Mouse (Mus musculus) midbrain, embryonic 11.5 days (tissue): ENCODE data around the gene 2810408A11Rik. TPM values are rescaled to one million over a fixed set of nuclear protein-coding genes. Genes with fewer than 3 reads are reported as not detected.

ENCODE experiments used
- ATAC-seq: fragments of 200-750 bp; cut with Nextera tagmentation; 2 replicates; pipeline ENCODE4 v1.8.0; 2017; ENCODE audit warnings: moderate TSS enrichment, moderate library complexity; ENCODE audit not compliant: low FRiP score
- DNase-seq: peaks from one replicate; pipeline ENCODE4 v3.0.0; 2015; ENCODE audit warnings: low spot score; ENCODE audit errors: missing footprints
- H3K27ac ChIP-seq: fragments of 300-500 bp; sonication (generic); 2 replicates; pipeline ENCODE4 v1.5.1; 2014; ENCODE audit warnings: low read depth, low read length
- H3K27me3 ChIP-seq: fragments of 300-500 bp; sonication (generic); 2 replicates; pipeline ENCODE4 v1.6.1; 2014; ENCODE audit warnings: mild to moderate bottlenecking, low read length, moderate library complexity, mixed read lengths; ENCODE audit not compliant: control insufficient read depth, insufficient read depth
- H3K36me3 ChIP-seq: fragments of 300-500 bp; sonication (generic); 2 replicates; pipeline ENCODE4 v1.6.1; 2014; ENCODE audit warnings: mild to moderate bottlenecking, low read length, moderate library complexity, mixed read lengths; ENCODE audit not compliant: control insufficient read depth, insufficient read depth
- H3K4me1 ChIP-seq: fragments of 300-500 bp; sonication (generic); 2 replicates; pipeline ENCODE4 v1.6.1; 2014; ENCODE audit warnings: low read length; ENCODE audit not compliant: control insufficient read depth, insufficient read depth
- H3K4me2 ChIP-seq: fragments of 300-500 bp; sonication (generic); 2 replicates; pipeline ENCODE4 v1.6.1; 2014; ENCODE audit warnings: mild to moderate bottlenecking, moderate library complexity
- H3K4me3 ChIP-seq: fragments of 300-500 bp; sonication (generic); 2 replicates; pipeline ENCODE4 v1.5.1; 2014; ENCODE audit warnings: low read depth, low read length
- H3K9ac ChIP-seq: fragments of 300-500 bp; sonication (generic); 2 replicates; pipeline ENCODE4 v1.6.1; 2014; ENCODE audit warnings: low read length
- H3K9me3 ChIP-seq: fragments of 300-500 bp; sonication (generic); 2 replicates; pipeline ENCODE4 v1.6.1; 2016; ENCODE audit warnings: low read length; ENCODE audit not compliant: control insufficient read depth
- WGBS: fragments of 180-500 bp; shearing (Covaris S2); extraction: QIAGEN DNeasy Blood & Tissue Kit; methylation state at CpG from one replicate; pipeline ENCODE4 v1.1.7; 2014; 5-methylcytosine and 5-hydroxymethylcytosine counted together
- microRNA-seq: library from miRNA; unstranded; fragments of <30 nt; microRNA quantifications from one replicate; pipeline ENCODE4, GENCODE M21; 2017
- polyA plus RNA-seq: library from polyadenylated mRNA; unstranded; fragments of >200 nt; fragmentation: Nextera tagmentation; extraction: Ambion mirVana; gene quantifications from 2 replicates; pipeline ENCODE4 v1.2.1, GENCODE M21; 2014

The 2810408A11Rik gene
- polyA plus RNA-seq, 1 experiment from 2014 or later: 17.8 TPM

- H3K9me3 ChIP-seq: no peaks in the 10 kb centered on the region
- DNase-seq: no peak
- H3K27me3 ChIP-seq: peaks cover 13% of the 10 kb centered on the region
- H3K27ac ChIP-seq: no peak overlapping the region
- no peak for ATAC-seq
- H3K4me1 ChIP-seq: no peaks in the 10 kb centered on the region
- H3K9ac ChIP-seq: no peak overlapping the region
- no peak overlapping the region for H3K4me3 ChIP-seq
- 85% methylated on average over 10 of the region's 10 CpGs for WGBS
- no peak overlapping the region for H3K4me2 ChIP-seq
- peaks cover 2% of the 10 kb centered on the region; the same call in 1 of the 2 replicates for H3K36me3 ChIP-seq
These were observed 46.1 kb downstream of the 2810408A11Rik start for GRCm38 (mm10) chr11:69854680-69855079.

GRCm38 (mm10) chr11:69853994-69854393 lies 46.8 kb downstream of the 2810408A11Rik start:
- H3K4me1 ChIP-seq: no peaks in the 10 kb centered on the region
- H3K27me3 ChIP-seq: peaks cover 13% of the 10 kb centered on the region
- H3K27ac ChIP-seq: no peak overlapping the region
- 81% methylated on average over 7 of the region's 7 CpGs for WGBS
- H3K9ac ChIP-seq: no peak overlapping the region
- DNase-seq (no peak), ATAC-seq (no peak)
- no peaks in the 10 kb centered on the region for H3K9me3 ChIP-seq
- no peak overlapping the region for H3K4me2 ChIP-seq
- H3K4me3 ChIP-seq: no peak overlapping the region
- peaks cover 2% of the 10 kb centered on the region; the same call in 1 of the 2 replicates for H3K36me3 ChIP-seq

GRCm38 (mm10) chr11:69850754-69851153 lies 50.0 kb downstream of the 2810408A11Rik start:
- no peak overlapping the region for H3K27ac ChIP-seq
- no peak overlapping the region for H3K4me3 ChIP-seq
- peaks cover 2% of the 10 kb centered on the region; the same call in 1 of the 2 replicates for H3K36me3 ChIP-seq
- H3K27me3 ChIP-seq: peaks cover 2% of the 10 kb centered on the region; the same call in 1 of the 2 replicates
- H3K4me2 ChIP-seq: no peak overlapping the region
- no peak overlapping the region for H3K9ac ChIP-seq
- no peak for ATAC-seq
- 80% methylated on average over 8 of the region's 8 CpGs for WGBS
- DNase-seq: no peak
- no peaks in the 10 kb centered on the region for H3K9me3 ChIP-seq
- peaks cover 10% of the 10 kb centered on the region; the same call in 1 of the 2 replicates for H3K4me1 ChIP-seq

GRCm38 (mm10) chr11:69849884-69850283 lies 50.9 kb downstream of the 2810408A11Rik start:
- 92% methylated on average over 15 of the region's 15 CpGs for WGBS
- Histone ChIP-seq H3K27ac (no peak overlapping the region), H3K4me2 (no peak overlapping the region), H3K36me3 (peaks cover 2% of the 10 kb centered on the region; the same call in 1 of the 2 replicates), H3K4me1 (peaks cover 16% of the 10 kb centered on the region; the same call in 1 of the 2 replicates), H3K4me3 (no peak overlapping the region), H3K9me3 (no peaks in the 10 kb centered on the region), H3K9ac (no peak overlapping the region), H3K27me3 (no peaks in the 10 kb centered on the region)
- DNase-seq: no peak
- no peak for ATAC-seq

GRCm38 (mm10) chr11:69849128-69849527 lies 51.7 kb downstream of the 2810408A11Rik start:
- peaks cover 2% of the 10 kb centered on the region; the same call in 1 of the 2 replicates for H3K36me3 ChIP-seq
- ATAC-seq (no peak), DNase-seq (no peak)

GRCm38 (mm10) chr11:69848021-69848420 lies 52.8 kb downstream of the 2810408A11Rik start:
- no peaks in the 10 kb centered on the region for H3K27me3 ChIP-seq
- H3K4me2 ChIP-seq: peak overlapping the region; percentile 71
- no peak overlapping the region for H3K9ac ChIP-seq

More at GRCm38 (mm10) chr11:69849128-69849527, 51.7 kb downstream of the 2810408A11Rik start:
- Histone ChIP-seq H3K4me3 (no peak overlapping the region), H3K4me2 (no peak overlapping the region), H3K27ac (no peak overlapping the region), H3K9me3 (no peaks in the 10 kb centered on the region), H3K27me3 (no peaks in the 10 kb centered on the region), H3K4me1 (peaks cover 16% of the 10 kb centered on the region; the same call in 1 of the 2 replicates), H3K9ac (no peak overlapping the region)
- WGBS: 92% methylated on average over 9 of the region's 9 CpGs

More at GRCm38 (mm10) chr11:69848021-69848420, 52.8 kb downstream of the 2810408A11Rik start:
- no peak overlapping the region for H3K4me3 ChIP-seq
- DNase-seq (no peak), ATAC-seq (no peak)
- H3K27ac ChIP-seq: no peak overlapping the region
- H3K36me3 ChIP-seq: peaks cover 2% of the 10 kb centered on the region; the same call in 1 of the 2 replicates
- H3K4me1 ChIP-seq: peaks cover 16% of the 10 kb centered on the region; the same call in 1 of the 2 replicates
- H3K9me3 ChIP-seq: no peaks in the 10 kb centered on the region
- WGBS: 95% methylated on average over 6 of the region's 6 CpGs

Small RNA genes lying within 50 kb of the gene (microRNA-seq; reads per million reads assigned to microRNA genes)
- not detected for gene Mir6924

Other genes with a start within 250 kb of the 2810408A11Rik start
- gene Sox15, start 245.7 kb downstream of the 2810408A11Rik start, polyA plus RNA-seq: 0.16 TPM in 1 of 2 replicates, not detected in the other
- gene Mpdu1, start 238.3 kb downstream of the 2810408A11Rik start, polyA plus RNA-seq: 31.2 and 34.5 TPM in 2 replicates
- 7.0 and 7.9 TPM in 2 replicates for gene Cd68, start 234.8 kb downstream of the 2810408A11Rik start, polyA plus RNA-seq
- gene Eif4a1, start 228.6 kb downstream of the 2810408A11Rik start, polyA plus RNA-seq: 877 and 900 TPM in 2 replicates
- 80.6 and 90.8 TPM in 2 replicates for gene Senp3, start 218.9 kb downstream of the 2810408A11Rik start, polyA plus RNA-seq
- gene Tnfsf13, start 215.2 kb downstream of the 2810408A11Rik start, polyA plus RNA-seq: not detected in 2 replicates
- 2.0 and 2.8 TPM in 2 replicates for gene Tnfsf12, start 205.1 kb downstream of the 2810408A11Rik start, polyA plus RNA-seq
- 0.78 and 1.6 TPM in 2 replicates for gene Tnfsfm13, start 204.9 kb downstream of the 2810408A11Rik start, polyA plus RNA-seq
- 52.4 and 54.1 TPM in 2 replicates for gene Polr2a, start 142.3 kb downstream of the 2810408A11Rik start, polyA plus RNA-seq
- not detected in 2 replicates for gene Slc35g3, start 139.0 kb downstream of the 2810408A11Rik start, polyA plus RNA-seq
- gene Zbtb4, start 135.1 kb downstream of the 2810408A11Rik start, polyA plus RNA-seq: 0.90 and 0.91 TPM in 2 replicates
- gene Chrnb1, start 105.0 kb downstream of the 2810408A11Rik start, polyA plus RNA-seq: 0.67 and 0.79 TPM in 2 replicates
- gene Fgf11, start 99.1 kb downstream of the 2810408A11Rik start, polyA plus RNA-seq: 1.3 and 1.5 TPM in 2 replicates
- 0.20 and 0.23 TPM in 2 replicates for gene Tmem102, start 95.4 kb downstream of the 2810408A11Rik start, polyA plus RNA-seq
- not detected in 2 replicates for gene Gm39566, start 85.7 kb downstream of the 2810408A11Rik start, polyA plus RNA-seq
- gene Spem2, start 82.5 kb downstream of the 2810408A11Rik start, polyA plus RNA-seq: not detected in 2 replicates
- 0.12 TPM in 1 of 2 replicates, not detected in the other for gene Spem1, start 78.8 kb downstream of the 2810408A11Rik start, polyA plus RNA-seq
- gene Nlgn2, start 63.2 kb downstream of the 2810408A11Rik start, polyA plus RNA-seq: 9.9 and 10.3 TPM in 2 replicates
- 285 and 287 TPM in 2 replicates for gene Tmem256, start 62.5 kb downstream of the 2810408A11Rik start, polyA plus RNA-seq
- gene Plscr3, start 54.6 kb downstream of the 2810408A11Rik start, polyA plus RNA-seq: 61.7 and 65.3 TPM in 2 replicates
- 0.44 and 0.48 TPM in 2 replicates for gene Tnk1, start 42.3 kb downstream of the 2810408A11Rik start, polyA plus RNA-seq
- not detected in 2 replicates for gene Tmem95, start 23.0 kb downstream of the 2810408A11Rik start, polyA plus RNA-seq
- 3.1 and 3.9 TPM in 2 replicates for gene Kctd11, start 19.6 kb downstream of the 2810408A11Rik start, polyA plus RNA-seq
- 0.36 and 0.59 TPM in 2 replicates for gene Acap1, start 5.4 kb downstream of the 2810408A11Rik start, polyA plus RNA-seq
- 15.6 and 16.3 TPM in 2 replicates for gene Neurl4, start 85 bp upstream of the 2810408A11Rik start, polyA plus RNA-seq
- gene Gps2, start 12.9 kb upstream of the 2810408A11Rik start, polyA plus RNA-seq: 92.2 and 95.8 TPM in 2 replicates
- 1,778 and 1,800 TPM in 2 replicates for gene Eif5a, start 21.0 kb upstream of the 2810408A11Rik start, polyA plus RNA-seq
- 3.2 and 5.1 TPM in 2 replicates for gene Ybx2, start 34.8 kb upstream of the 2810408A11Rik start, polyA plus RNA-seq
- gene Slc2a4, start 47.2 kb upstream of the 2810408A11Rik start, polyA plus RNA-seq: 6.3 and 7.8 TPM in 2 replicates
- gene Cldn7, start 63.8 kb upstream of the 2810408A11Rik start, polyA plus RNA-seq: 2.3 and 2.7 TPM in 2 replicates
- gene Ctdnep1, start 80.2 kb upstream of the 2810408A11Rik start, polyA plus RNA-seq: 20.7 and 22.6 TPM in 2 replicates
- 150 and 151 TPM in 2 replicates for gene Elp5, start 81.5 kb upstream of the 2810408A11Rik start, polyA plus RNA-seq
- gene Gabarap, start 90.2 kb upstream of the 2810408A11Rik start, polyA plus RNA-seq: 566 and 590 TPM in 2 replicates
- 51.5 and 53.4 TPM in 2 replicates for gene Phf23, start 94.8 kb upstream of the 2810408A11Rik start, polyA plus RNA-seq
- 29.0 and 30.0 TPM in 2 replicates for gene Dvl2, start 99.6 kb upstream of the 2810408A11Rik start, polyA plus RNA-seq
- gene Acadvl, start 114.4 kb upstream of the 2810408A11Rik start, polyA plus RNA-seq: 46.5 and 47.8 TPM in 2 replicates
- 11.2 and 15.2 TPM in 2 replicates for gene Dlg4, start 116.0 kb upstream of the 2810408A11Rik start, polyA plus RNA-seq
- gene Asgr1, start 153.1 kb upstream of the 2810408A11Rik start, polyA plus RNA-seq: 0.23 and 0.51 TPM in 2 replicates
- gene Asgr2, start 191.7 kb upstream of the 2810408A11Rik start, polyA plus RNA-seq: not detected in 2 replicates
- 0.11 and 0.22 TPM in 2 replicates for gene Mgl2, start 229.3 kb upstream of the 2810408A11Rik start, polyA plus RNA-seq